Mouse (Mus musculus) testis, adult 2 months (tissue): ENCODE measurements at regions not wholly inside any gene's neighbourhood (a gene's known extent, or its start where the extent isn't known, plus 50 kb on each side); places are given as distances from the start of the nearest gene placed in this dataset.

Source experiments
- CTCF ChIP-seq: fragments of 200-500 bp; IDR thresholded peaks from 2 replicates; pipeline ENCODE4 v1.5.1; 2012; ENCODE audit warnings: low read depth, mild to moderate bottlenecking, inconsistent platforms, low read length, moderate library complexity; ENCODE audit not compliant: control insufficient read depth, insufficient read depth, insufficient replicate concordance
- POLR2A ChIP-seq: fragments of 200-500 bp; IDR thresholded peaks from 2 replicates; pipeline ENCODE4 v1.6.1; 2012; ENCODE audit warnings: low read depth, mild to moderate bottlenecking, inconsistent platforms, low read length, moderate library complexity; ENCODE audit not compliant: control insufficient read depth

DNA sequence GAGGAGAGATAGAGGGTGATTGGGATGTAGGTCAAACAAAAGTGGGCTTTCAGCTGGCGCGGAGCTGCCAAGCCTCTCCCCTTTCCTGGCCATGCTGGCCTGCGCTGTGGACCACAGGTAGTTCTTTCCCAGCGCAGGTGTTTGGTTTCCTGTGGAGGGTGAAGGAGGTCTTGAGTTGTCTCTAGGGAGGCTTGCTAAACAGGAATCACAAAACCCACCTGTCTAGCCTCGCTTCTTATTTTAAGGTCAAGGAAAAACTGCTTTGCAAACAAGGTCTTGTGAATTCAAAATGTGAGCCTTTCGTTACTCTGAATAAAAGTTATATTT lies 146.6 kb downstream of the Zfp36l1 start:
- TF ChIP-seq CTCF (no peak), POLR2A (no peak)
